Mouse (Mus musculus): Measurements from ENCODE around the gene Gsk3a. TPM values are rescaled to one million over a fixed set of nuclear protein-coding genes. Genes with fewer than 3 reads are reported as not detected.

The Gsk3a gene
- total RNA-seq, 2 experiments from 2014 or later: 74.1 to 77.4 TPM

DNA sequence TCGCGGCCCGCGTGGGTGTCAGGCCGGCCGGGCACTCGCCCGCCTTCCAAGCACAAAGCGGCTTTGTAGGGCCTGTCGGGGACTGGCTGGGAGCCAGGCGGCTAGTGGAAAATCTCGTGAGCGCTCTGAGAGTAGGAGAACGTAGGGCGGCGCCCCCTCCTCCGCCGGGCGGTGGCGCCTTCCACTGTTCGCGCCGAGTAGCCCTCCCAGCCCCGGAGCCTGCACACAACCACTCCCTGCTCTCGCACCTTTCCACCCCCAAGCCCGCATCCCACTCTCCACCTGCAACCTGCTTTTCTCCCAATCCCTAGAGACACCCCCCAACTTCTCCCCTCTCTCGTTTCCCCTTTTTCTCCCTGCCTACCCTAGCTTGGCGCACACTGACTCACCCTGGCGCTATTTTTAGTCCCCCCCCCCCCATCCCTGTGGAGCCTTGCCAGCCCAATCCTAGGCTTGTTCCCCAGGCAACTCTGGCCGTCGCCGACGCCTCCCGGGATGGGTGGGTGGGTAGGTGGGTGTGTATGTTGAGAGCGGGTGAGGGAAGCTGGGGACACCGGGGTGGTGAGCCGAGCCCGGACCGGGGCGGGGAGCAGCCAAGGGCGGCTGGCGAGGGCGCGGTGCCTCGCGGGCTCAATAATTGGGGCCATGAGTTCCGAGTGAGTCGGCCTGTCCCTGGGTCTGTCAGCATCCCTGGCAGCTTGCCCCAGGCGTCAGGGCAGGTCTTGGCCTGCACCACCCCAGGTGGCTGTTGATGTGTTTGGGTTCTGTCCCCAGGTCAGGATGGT, 41.6 kb upstream of the Gsk3a start:
- TF ChIP-seq CTCF (IDR thresholded peaks at IDR 0.05): peak; percentile 56
- peak; percentile 91 for DNase-seq
- intact Hi-C loops (cut with DNase I): loop anchor here (2.0 kb wide), 1 partner anchor 38 kb away; no protein-coding TSS in a partner anchor
- H3K4me3 ChIP-seq: peak overlapping the region; percentile 88
- peak overlapping the region; percentile 97 for H3K27ac ChIP-seq

DNA sequence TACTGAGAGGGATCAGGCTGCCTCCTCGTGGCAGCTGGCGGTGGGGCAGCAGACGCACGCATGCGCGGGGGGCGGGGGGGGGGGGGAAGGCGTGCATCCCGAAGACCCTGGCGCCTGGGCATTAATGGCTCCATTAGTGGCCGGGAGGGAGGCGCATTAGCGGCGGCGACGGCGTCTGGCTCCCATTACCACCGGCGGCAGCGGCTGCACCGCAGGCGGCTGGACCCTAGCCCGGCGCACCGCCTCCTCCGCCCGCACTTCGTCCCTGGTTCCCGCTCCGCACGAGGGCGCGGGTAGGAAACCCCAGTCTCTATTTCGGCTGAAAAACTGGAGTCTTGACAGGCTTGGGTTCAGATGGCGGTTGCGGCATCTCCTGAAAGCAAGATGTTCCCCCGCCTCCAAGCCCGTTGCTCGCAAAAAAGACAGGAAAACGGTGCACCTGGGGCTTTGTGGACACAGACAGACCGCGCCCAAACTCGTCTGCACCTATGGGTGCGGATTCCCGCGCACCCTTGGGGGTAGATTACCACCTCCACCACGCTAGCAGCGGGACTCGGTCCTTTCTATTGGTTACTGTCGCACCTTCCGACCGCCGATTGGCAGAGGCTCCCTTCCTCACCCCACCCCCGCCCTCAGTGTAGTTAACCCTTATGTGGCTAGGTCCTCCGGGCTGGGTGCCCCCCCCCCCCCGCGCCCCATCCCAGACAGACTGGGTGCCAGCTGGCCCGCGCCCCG, 40.9 kb upstream of the Gsk3a start:
- intact Hi-C loops (cut with DNase I): loop anchor here (2.0 kb wide), 1 partner anchor 38 kb away; no protein-coding TSS in a partner anchor
- peak; percentile 87 for DNase-seq
- peak; percentile 73 for TF ChIP-seq CTCF (IDR thresholded peaks at IDR 0.05)
- H3K4me3 ChIP-seq: peak overlapping the region; percentile 88
- peak overlapping the region; percentile 97 for H3K27ac ChIP-seq

DNA sequence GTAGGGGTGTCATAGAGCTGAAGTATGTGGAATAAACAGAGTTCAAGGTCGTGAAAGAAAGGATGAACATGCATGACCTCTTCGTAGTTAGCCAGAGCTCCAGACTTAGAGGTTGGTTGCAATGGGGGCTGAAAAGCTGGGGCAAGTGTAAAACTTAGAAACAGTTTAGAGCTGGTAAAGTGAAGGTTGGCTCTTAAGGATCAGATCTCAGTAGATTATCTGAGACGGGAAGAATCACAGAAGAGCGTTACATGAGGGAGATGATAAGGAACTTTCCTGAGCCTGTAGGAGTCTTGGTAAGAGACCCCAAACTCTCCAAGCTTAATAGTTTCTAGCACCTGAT, 40.3 kb upstream of the Gsk3a start:
- intact Hi-C loops (cut with DNase I): loop anchor here (2.0 kb wide), 1 partner anchor 37 kb away; no protein-coding TSS in a partner anchor
- no peak for DNase-seq
- Histone ChIP-seq H3K4me3 (peak overlapping the region; percentile 88), H3K27ac (peak overlapping the region; percentile 97)
- no peak for TF ChIP-seq CTCF (IDR thresholded peaks at IDR 0.05)

DNA sequence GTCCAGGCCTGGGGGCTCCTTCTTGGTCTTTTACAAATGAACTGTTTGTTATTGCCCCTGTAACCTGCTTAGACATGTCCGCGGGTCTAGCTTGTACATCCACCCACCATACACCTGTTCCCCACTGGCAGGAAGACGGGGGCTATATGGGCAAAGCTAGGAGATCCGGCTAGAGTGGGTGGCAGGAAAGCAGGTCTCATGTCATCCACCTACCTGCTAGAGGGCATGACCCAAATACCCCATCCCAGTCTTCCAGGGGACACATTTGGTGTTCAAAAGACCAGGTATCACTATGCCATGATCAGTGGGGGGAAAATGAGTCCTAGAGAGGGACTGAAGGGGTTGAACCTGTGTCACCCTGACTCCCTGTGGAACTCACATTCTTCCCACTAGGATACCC, 39.8 kb upstream of the Gsk3a start:
- Histone ChIP-seq H3K27ac (peak overlapping the region; percentile 97), H3K4me3 (peak overlapping the region; percentile 88)
- intact Hi-C loops (cut with DNase I): no loop called here
- TF ChIP-seq CTCF (IDR thresholded peaks at IDR 0.05): no peak
- no peak for DNase-seq

DNA sequence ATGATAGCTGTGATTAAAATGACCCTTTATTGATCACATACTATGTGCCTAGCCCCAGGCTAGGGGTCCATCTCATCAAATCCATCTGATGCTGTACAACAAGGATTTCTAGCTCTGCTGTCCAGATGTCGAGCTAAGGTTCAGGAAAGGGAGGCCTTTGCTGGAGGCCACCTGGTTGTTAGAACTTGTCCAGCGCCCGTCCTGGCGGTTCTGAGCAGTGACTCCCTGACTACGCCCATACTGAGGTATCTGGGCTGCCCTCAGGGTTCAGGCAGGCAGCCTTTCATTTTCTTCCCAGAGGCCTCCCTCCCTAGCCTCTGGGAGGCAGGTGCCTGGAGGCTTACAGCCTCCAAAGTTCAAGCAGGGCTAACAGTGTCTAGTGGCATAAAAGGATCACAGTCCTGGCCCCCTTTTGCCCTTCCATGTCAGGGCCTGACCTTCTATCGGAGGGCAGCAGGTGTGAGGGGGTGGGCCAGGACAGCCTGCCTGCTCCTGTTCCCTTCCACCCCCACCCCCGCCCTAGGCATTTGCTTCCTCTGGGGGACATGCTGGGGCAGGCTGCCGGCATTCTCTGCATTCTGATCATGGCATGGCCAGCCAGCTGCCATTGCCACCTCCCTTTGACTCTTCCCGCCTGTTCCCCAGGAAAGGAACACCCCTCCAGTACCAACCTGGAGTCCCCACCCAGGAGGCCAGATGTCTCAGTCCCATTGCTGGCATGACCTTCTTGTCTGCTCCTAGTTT, 38.1 kb upstream of the Gsk3a start:
- Histone ChIP-seq H3K27ac (peak overlapping the region; percentile 97), H3K4me3 (no peak overlapping the region)
- intact Hi-C loops (cut with DNase I): no loop called here
- peak; percentile 33 for DNase-seq
- no peak for TF ChIP-seq CTCF (IDR thresholded peaks at IDR 0.05)

DNA sequence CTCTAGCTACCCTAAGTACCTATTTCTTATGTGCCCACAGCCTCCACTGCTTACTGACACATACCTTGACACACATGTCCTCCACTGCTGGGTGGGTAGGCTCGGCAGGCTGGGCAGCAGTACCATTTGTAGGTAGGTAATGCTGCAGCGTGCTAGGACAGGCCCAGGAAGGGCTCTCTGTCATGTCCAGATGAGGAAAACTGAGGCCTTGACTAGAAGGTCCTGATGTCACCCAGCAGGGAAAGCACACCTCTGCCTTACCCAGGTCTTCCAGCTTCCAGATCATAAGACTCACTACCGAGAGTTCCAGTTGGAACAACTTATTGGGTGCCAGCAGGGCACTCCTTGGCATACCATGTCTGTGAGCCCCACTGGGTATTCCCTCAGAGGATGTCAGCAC, 37.3 kb upstream of the Gsk3a start:
- intact Hi-C loops (cut with DNase I): no loop called here
- H3K27ac ChIP-seq: peak overlapping the region; percentile 97; the same call in 1 of the 2 replicates
- no peak for DNase-seq
- H3K4me3 ChIP-seq: no peak overlapping the region
- no peak for TF ChIP-seq CTCF (IDR thresholded peaks at IDR 0.05)

DNA sequence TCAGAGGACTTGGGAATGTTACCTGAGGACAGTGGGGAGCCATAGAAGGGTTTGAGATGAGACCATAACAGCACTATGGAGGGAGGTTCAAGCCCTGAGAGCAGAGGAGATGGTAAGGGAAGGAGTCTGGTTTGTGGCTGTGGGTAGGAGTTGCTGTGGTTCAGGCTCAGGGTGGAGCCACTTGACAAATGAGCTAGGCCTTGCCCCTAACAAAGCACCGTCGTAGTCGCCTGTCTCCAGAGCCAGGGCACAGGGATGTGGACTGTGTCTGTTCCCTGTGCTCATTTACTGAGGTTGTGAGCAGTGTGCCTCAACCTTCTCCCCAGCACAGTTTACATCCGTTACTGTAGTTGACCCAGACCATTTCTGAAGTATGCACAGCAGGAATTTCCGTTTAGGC, 36.9 kb upstream of the Gsk3a start:
- Histone ChIP-seq H3K27ac (peak overlapping the region; percentile 3; the same call in 1 of the 2 replicates), H3K4me3 (no peak overlapping the region)
- peak; percentile 12 for DNase-seq
- intact Hi-C loops (cut with DNase I): no loop called here
- TF ChIP-seq CTCF (IDR thresholded peaks at IDR 0.05): no peak

DNA sequence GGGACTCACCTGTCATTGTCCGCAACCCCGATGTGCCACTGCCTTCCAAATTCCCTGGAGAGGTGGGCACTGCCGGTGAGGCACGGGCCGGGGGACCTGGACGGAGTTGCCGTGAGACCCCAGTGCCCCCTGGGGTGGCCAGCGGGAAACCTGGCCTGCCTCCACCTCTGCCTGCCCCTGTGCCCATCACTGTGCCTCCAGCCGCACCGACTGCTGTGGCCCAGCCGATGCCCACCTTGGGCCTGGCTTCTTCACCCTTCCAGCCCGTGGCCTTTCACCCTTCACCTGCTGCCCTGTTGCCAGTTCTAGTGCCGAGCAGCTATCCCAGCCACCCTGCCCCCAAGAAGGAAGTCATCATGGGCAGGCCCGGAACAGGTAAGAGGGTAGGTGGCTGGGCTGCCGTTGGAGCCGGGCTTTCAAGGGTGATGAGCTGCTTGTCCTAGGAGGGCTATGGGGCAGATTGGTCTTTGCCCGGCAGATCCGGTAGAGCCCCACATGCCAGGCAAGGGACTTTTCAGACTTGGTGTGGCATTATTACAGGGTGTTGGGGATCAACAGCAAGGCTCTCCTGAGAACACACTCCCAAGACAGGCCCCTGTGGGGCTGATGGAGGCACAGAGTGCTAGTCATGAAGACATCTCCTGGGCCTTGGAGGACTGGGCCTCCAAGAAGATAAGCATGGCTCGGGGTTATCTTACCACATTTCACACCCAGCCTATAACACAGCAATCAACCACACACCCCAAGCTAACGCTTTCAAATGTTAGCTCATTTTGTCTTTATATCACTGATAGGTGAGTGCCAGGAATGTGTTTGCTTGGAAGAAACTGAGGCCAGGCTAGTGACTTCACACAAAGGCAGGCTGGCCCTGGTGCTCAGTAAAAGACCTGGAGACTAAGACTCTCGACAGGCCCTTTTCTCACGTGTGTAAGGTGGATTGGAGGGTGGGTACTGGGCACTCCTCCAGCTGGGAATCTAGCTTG, 35.9 kb upstream of the Gsk3a start:
- no peak for TF ChIP-seq CTCF (IDR thresholded peaks at IDR 0.05)
- intact Hi-C loops (cut with DNase I): no loop called here
- DNase-seq: peak; percentile 27
- H3K4me3 ChIP-seq: no peak overlapping the region
- H3K27ac ChIP-seq: no peak overlapping the region

DNA sequence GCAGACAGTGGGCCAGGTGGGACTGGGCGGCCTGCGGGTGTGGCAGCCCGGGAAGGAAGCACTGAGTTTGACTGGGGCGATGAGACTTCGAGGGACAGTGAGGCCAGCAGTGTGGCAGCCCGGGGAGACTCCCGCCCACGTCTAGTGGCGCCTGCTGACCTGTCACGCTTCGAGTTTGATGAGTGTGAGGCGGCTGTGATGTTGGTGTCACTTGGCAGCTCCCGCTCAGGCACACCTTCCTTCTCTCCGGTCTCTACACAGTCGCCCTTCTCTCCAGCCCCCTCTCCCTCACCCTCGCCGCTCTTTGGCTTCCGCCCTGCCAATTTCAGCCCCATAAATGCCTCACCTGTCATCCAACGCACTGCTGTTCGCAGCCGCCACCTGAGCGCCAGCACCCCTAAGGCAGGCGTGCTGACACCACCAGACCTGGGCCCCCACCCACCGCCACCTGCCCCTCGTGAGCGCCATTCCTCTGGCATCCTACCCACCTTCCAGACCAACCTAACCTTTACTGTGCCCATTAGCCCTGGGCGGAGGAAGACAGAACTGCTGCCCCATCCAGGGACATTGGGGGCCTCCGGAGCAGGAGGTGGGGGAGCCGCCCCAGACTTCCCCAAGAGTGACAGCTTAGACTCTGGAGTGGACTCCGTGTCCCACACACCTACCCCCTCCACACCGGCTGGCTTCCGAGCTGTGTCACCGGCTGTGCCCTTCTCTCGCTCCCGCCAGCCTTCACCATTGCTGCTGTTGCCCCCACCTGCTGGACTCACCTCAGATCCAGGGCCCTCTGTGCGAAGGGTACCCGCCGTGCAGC, 35.0 kb upstream of the Gsk3a start:
- TF ChIP-seq CTCF (IDR thresholded peaks at IDR 0.05): no peak
- H3K27ac ChIP-seq: no peak overlapping the region
- peak; percentile 22 for DNase-seq
- no peak overlapping the region for H3K4me3 ChIP-seq
- intact Hi-C loops (cut with DNase I): no loop called here

DNA sequence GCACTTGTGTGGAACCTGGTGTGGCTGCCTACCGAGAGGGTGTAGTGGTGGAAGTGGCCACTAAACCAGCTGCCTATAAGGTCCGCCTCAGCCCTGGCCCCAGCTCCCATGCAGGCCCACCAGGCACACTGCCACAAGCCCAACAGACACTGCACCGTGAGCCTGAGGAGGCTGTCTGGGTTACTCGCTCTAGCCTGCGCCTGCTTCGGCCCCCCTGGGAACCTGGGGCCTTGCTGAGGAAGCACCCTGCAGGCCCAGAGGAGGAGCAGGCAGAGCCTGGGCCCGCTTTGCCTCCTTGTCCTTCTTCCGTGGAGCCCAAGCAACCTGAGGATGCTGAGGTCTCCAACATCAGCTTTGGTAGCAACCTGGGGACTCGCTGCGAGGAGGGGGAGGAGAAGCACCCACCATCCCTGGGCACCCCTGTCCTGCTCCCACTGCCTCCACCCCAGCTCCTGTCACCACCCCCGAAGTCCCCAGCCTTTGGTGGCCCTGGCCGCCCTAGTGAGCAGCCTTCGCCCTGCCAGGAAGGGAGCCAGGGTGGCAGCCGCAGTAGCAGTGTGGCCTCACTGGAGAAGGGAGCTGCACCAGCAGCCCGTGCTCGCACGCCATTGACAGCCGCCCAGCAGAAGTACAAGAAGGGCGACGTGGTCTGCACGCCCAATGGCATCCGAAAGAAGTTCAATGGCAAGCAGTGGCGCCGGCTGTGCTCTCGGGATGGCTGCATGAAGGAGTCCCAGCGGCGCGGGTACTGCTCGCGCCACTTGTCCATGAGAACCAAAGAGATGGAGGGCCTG, 34.2 kb upstream of the Gsk3a start:
- Histone ChIP-seq H3K4me3 (no peak overlapping the region), H3K27ac (no peak overlapping the region)
- intact Hi-C loops (cut with DNase I): no loop called here
- no peak for TF ChIP-seq CTCF (IDR thresholded peaks at IDR 0.05)
- DNase-seq: peak; percentile 17
